Mouse (Mus musculus) left cerebral cortex, postnatal 4 days (tissue): Measurements from ENCODE around the gene Gtf2h1. TPM values are rescaled to one million over a fixed set of nuclear protein-coding genes. Genes with fewer than 3 reads are reported as not detected.
"Not testable (repeated sequence)": the region's sequence is repeated elsewhere in the genome, so short reads cannot be mapped to it uniquely, and the experiment has no call there.

ENCODE experiments used
- DNase-seq: peaks from one replicate; pipeline ENCODE4 v3.0.0-alpha.2; 2022
- intact Hi-C: fragments of 180-260 bp; cut with DNase I; formaldehyde crosslinking; loops from one replicate; pipeline ENCODE4 v1.15.1; 2025
- total RNA-seq, 2 experiments: library from RNA; stranded (reverse); gene quantifications; 2 replicates each; pipeline ENCODE4 v1.2.3; 2021

Gtf2h1 gene
- total RNA-seq, 2 experiments from 2014 or later = 39.3 to 42.6 TPM

DNA sequence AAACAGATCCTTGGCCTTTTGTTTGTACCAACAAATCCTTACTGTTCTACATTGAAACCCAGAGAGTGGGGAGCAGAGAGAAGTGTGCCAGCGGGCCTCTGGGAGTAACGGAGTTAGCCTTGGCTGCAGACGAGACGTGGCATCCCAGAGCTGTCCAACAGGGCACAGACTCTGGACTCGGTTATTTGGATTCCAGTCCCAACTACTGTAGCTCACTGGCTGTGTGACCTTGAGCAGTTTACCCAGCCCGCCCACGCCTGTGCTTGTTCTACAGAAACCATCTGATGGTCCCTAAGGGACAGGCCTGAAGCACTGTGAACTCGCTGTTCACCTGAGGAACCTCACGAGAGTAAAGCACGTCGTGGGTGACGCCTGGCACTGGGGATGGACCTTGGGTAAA, 34.0 kb downstream of the Gtf2h1 start:
- intact Hi-C loops = no loop called here

GRCm38 (mm10) chr7:46830799-46831590, 35.1 kb downstream of the Gtf2h1 start:
- intact Hi-C loops = no loop called here
- no peak for DNase-seq

More for the DNA sequence above, 34.0 kb downstream of the Gtf2h1 start:
- DNase-seq = no peak

- no peak for DNase-seq
- intact Hi-C loops = no loop called here
Measured at GRCm38 (mm10) chr7:46831693-46832092, 35.8 kb downstream of the Gtf2h1 start.

- DNase-seq, intact Hi-C loops: not testable (repeated sequence)
Measured at GRCm38 (mm10) chr7:46832112-46832810, 36.4 kb downstream of the Gtf2h1 start.

GRCm38 (mm10) chr7:46833266-46833665, 37.4 kb downstream of the Gtf2h1 start:
- intact Hi-C loops = no loop called here
- no peak for DNase-seq

GRCm38 (mm10) chr7:46833670-46834255, 37.9 kb downstream of the Gtf2h1 start:
- DNase-seq = no peak
- intact Hi-C loops = no loop called here

DNA sequence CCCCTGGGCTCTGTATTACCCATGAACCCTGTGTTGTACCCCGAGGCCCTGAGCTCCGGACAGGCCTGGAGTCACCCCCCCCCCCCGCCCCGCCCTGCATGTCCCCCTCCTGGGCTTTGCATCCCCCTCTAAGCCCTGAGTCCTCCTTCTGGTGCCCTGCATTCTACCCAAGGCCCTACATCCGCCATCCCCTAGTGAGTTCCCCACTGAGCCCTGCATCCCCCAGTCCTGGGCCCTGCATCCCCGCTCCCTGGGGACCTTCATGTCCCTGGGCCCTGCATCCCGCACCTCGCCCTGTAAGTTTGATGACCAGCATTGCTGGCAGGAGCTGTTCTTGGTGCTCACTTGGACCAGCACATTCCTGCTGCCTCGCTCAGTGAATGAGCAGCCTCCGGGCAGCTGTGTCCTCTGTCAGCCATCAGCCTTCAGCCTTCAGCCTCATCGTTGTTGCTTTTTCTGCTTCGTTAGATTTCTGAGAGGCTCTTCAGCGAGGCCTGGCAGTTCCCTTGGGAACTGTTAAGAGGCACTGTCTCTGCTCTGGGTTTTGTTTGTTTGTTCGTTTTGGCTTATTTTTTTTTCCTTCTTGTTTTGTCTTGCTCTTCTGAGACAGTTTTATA, 39.2 kb downstream of the Gtf2h1 start:
- intact Hi-C loops = no loop called here

GRCm38 (mm10) chr7:46836357-46836756, 40.5 kb downstream of the Gtf2h1 start:
- intact Hi-C loops = no loop called here
- no peak for DNase-seq

More for the DNA sequence above, 39.2 kb downstream of the Gtf2h1 start:
- DNase-seq = peak; percentile 34

- DNase-seq = no peak
- intact Hi-C loops = no loop called here
Measured at GRCm38 (mm10) chr7:46837073-46837472, 41.2 kb downstream of the Gtf2h1 start.

- intact Hi-C loops = no loop called here
Measured at GRCm38 (mm10) chr7:46838104-46838671, 42.3 kb downstream of the Gtf2h1 start.

DNA sequence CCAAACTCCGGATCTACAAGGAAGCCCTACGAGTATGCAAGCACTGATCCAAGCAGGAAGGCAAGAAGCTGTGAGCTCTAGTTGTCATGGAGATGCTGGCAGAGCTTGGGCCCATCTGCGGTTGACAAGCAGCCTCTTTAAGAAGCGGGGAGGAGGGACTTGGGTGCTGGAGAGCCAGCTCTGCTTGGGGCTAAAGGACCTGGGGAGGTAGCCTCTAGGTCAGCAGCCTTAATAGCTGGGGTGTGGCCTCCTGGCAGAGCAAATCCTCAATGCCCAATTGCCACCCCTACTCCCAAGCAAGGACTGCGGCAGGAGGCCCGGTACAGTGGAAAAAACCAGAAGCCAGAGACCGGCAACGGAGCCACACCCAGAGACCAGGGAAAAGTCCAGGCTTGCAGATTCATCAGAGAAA, 43.0 kb downstream of the Gtf2h1 start:
- peak; percentile 86 for DNase-seq
- intact Hi-C loops = no loop called here

More at GRCm38 (mm10) chr7:46838104-46838671, 42.3 kb downstream of the Gtf2h1 start:
- DNase-seq = peak; percentile 54

- peak; percentile 15 for DNase-seq
- intact Hi-C loops = no loop called here
Measured at GRCm38 (mm10) chr7:46839446-46839845, 43.5 kb downstream of the Gtf2h1 start.

DNA sequence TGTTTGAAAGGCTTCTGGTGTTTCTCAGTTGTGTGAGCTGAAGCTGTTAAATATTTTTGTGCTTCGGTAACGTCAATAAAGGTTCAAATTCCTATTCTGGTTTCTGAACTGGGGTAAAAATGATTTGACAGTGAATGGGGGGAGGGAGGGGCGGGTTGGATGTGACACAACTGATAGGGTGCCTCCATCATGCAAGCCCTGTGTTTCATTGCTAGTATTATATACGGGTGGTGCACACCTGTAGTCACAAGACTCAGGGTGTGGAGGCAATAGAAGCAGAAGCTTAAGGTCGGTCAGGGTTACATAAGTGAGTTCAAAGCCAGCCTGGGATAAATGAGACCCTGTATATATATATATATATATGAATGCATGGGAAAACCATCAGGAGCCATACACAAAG, 44.0 kb downstream of the Gtf2h1 start:
- DNase-seq = no peak
- intact Hi-C loops = no loop called here

DNA sequence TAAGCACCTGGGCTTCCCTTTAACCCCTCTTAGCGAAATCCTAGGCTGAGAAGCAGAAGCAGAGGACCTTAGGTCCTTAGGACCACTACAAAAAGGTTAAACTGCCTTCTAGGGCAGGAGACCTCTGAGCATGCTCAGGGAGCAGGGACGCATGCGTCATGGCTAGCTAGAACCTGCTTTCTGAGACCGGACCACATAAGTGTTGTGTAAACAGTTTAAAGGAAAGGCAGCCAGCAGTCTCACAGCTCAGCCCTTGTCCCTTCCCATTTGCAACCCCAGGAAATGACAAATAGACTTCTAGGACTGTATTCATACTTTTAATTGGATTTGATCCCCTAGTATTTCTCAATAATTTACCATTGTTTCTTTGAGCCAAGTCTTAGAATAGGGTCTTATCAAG, 44.4 kb downstream of the Gtf2h1 start:
- no peak for DNase-seq
- intact Hi-C loops = no loop called here

- intact Hi-C loops = no loop called here
- DNase-seq = no peak
Measured at GRCm38 (mm10) chr7:46840787-46841525, 45.1 kb downstream of the Gtf2h1 start, which contains the start of gene Ldha. Gene Ldha (plus strand): TSS chr7:46841475.

GRCm38 (mm10) chr7:46842278-46842677, 46.4 kb downstream of the Gtf2h1 start:
- intact Hi-C loops = no loop called here
- no peak for DNase-seq

DNA sequence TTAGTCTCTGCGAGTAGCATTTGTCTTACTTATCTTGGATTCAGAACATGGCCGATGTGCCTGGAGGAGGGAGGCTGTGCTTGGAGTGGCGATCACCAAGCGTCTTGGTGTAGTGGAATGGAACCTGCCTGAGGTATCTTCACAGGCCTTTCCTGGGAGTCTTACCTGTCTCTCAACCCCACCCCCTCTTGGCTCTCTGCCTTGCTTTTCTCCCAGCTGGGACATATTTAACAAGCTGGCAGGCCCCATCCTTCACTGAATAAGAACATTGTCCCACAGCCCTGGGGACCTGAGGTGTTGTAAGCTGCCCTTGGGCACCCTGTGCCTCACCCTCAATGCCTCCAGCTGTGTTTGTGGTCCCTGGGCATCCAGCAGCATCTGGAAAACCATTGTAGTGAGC, 47.7 kb downstream of the Gtf2h1 start:
- no peak for DNase-seq

DNA sequence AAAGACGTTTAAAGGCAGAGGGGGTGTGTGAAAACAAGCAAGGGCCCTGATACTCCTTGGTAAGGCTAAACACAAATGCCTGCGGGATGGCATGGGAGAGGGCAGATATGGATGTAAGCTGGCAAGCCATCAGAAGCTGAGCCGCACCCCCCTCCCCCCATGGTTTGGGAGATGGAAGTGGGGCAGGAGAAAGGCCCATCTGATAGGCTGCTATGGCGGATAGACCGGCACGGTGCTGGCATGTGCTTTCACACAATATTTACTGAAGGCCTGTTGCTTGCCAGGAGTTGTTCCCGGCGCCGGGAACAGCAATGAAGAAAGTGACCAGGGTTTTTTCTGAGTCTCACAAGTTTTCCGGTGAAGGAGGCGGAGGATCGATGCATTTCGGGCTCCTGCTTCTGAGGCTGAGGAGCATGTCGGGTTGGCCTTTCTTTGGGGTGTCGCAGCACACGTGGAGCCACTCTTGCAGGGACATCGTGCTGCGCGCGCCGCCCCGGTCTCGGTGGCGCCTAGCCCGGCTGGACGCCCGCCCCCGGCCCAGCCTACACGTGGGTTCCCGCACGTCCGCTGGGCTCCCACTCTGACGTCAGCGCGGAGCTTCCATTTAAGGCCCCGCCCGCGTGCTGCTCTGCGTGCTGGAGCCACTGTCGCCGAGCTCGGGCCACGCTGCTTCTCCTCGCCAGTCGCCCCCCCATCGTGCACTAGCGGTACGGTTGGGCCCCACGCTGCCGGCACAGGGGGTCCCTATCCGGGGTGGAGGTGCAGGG, 49.5 kb downstream of the Gtf2h1 start:
- intact Hi-C loops = no loop called here
- DNase-seq = peak; percentile 94

More for the DNA sequence above, 47.7 kb downstream of the Gtf2h1 start:
- intact Hi-C loops = no loop called here

DNA sequence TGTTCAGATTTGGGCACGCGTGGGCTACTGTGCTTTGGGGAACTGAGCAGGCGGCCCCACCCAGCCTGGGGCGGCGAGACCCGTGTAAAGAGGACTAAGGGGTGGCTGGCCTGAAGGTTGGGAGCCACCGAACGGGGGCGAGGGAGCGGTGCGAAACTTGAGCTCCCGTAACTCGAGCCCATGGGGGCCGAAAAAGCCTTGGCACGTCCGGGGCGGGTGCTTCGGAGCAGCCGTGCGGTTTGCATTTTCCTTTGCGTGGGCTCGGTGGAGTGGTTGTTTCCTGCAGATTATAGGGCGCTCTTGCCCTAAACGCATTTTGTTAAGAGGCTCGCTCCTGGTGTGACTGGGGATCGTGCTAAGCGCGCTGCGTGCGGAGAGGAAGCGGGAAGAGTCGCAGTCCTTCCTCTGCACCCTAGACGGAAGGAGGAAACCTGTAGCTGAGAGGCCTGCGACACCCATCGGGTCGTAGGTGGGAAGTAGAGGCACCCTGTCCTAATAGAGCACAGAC, 50.1 kb downstream of the Gtf2h1 start:
- no peak for DNase-seq
- intact Hi-C loops = no loop called here
